ENCODE assay signal across 18 mouse cellular contexts in genomic region chr2:30014326-30014966, GRCm38 (mm10). TPM values are rescaled to one million over a fixed set of nuclear protein-coding genes. Genes with fewer than 3 reads are reported as not detected.
A peak's percentile ranks its signal among the peaks of the same experiment; 100 is the strongest.
DNase-seq lines count a peak whose midpoint lies in the region; ATAC-seq and TF ChIP-seq lines count a peak whose summit lies in the region.
"Had no signal": no experiment of that assay in that cellular context is flagged by ENCODE, and none has a peak within 500 bp of the region (broad histone marks: within the 10 kb centered on the region; RNA-seq: fewer than 3 reads in every experiment).

No protein-coding gene starts in this region.

- no peak for TF ChIP-seq CTCF in heart, adult 2 months (IDR thresholded peaks at IDR 0.05)

- TF ChIP-seq EP300 in heart, adult 2 months (IDR thresholded peaks at IDR 0.05; ENCODE audit: insufficient read depth, low read depth, low read length): no peak

- 45% methylated on average over 11 of the region's 11 CpGs for WGBS in heart, adult 2 months
- 91% methylated on average over 11 of the region's 11 CpGs for WGBS in heart, embryonic 10.5 days
- 95% methylated on average over 11 of the region's 11 CpGs for WGBS in hindbrain, embryonic 12.5 days

- peaks cover 2% of the 10 kb centered on the region; the same call in 1 of the 2 replicates for H3K4me1 ChIP-seq in heart, adult 2 months (ENCODE audit: control insufficient read depth, insufficient read depth, low read length)
- H3K4me1 ChIP-seq in heart, embryonic 10.5 days: no peaks in the 10 kb centered on the region
- no peaks in the 10 kb centered on the region for H3K4me1 ChIP-seq in hindbrain, embryonic 12.5 days
- H3K4me1 ChIP-seq: embryonic facial prominence, embryonic 13.5 days; heart, embryonic 15.5 days; liver, embryonic 15.5 days; midbrain, embryonic 15.5 days had no signal

- TF ChIP-seq POLR2A in heart, adult 2 months (IDR thresholded peaks at IDR 0.05; ENCODE audit: insufficient read depth, low read depth, low read length): no peak

- H3K9me3 ChIP-seq in heart, embryonic 10.5 days: no peaks in the 10 kb centered on the region
- no peaks in the 10 kb centered on the region for H3K9me3 ChIP-seq in hindbrain, embryonic 12.5 days (replicated peaks)
- H3K9me3 ChIP-seq: embryonic facial prominence, embryonic 13.5 days; heart, embryonic 15.5 days; liver, embryonic 15.5 days; midbrain, embryonic 15.5 days had no signal

- no peak overlapping the region for H3K27ac ChIP-seq in heart, adult 2 months
- H3K27ac ChIP-seq in heart, embryonic 10.5 days: no peak overlapping the region
- H3K27ac ChIP-seq in hindbrain, embryonic 12.5 days: no peak overlapping the region
- H3K27ac ChIP-seq: embryonic facial prominence, embryonic 13.5 days; heart, embryonic 15.5 days; liver, embryonic 15.5 days; midbrain, embryonic 15.5 days had no signal

- H3K79me2 ChIP-seq in heart, adult 2 months (replicated peaks; ENCODE audit: control insufficient read depth, insufficient read depth, low read length): no peaks in the 10 kb centered on the region

- no peaks in the 10 kb centered on the region for H3K27me3 ChIP-seq in heart, adult 2 months (ENCODE audit: control insufficient read depth, insufficient read depth, low read length)
- H3K27me3 ChIP-seq in heart, embryonic 10.5 days (ENCODE audit: insufficient read depth, poor library complexity, severe bottlenecking): no peaks in the 10 kb centered on the region
- no peaks in the 10 kb centered on the region for H3K27me3 ChIP-seq in hindbrain, embryonic 12.5 days
- H3K27me3 ChIP-seq: embryonic facial prominence, embryonic 13.5 days; heart, embryonic 15.5 days; liver, embryonic 15.5 days; midbrain, embryonic 15.5 days; Patski had no signal

- no peak overlapping the region for H3K4me2 ChIP-seq in hindbrain, embryonic 12.5 days (replicated peaks)
- H3K4me2 ChIP-seq: embryonic facial prominence, embryonic 13.5 days; heart, embryonic 15.5 days; liver, embryonic 15.5 days; midbrain, embryonic 15.5 days had no signal

- intact Hi-C loops in heart, adult 2 months (cut with DNase I): no loop called here

- H3K9ac ChIP-seq in heart, adult 2 months (ENCODE audit: low read depth, low read length): no peak overlapping the region
- no peak overlapping the region for H3K9ac ChIP-seq in hindbrain, embryonic 12.5 days
- H3K9ac ChIP-seq: embryonic facial prominence, embryonic 13.5 days; heart, embryonic 15.5 days; liver, embryonic 15.5 days; midbrain, embryonic 15.5 days had no signal

- DNase-seq in heart, adult 2 months: peak; percentile 43 to 61
- DNase-seq in heart, embryonic 10.5 days (ENCODE audit: low spot score): no peak
- peak; percentile 59 for DNase-seq in gastrocnemius, adult 18-20 months (ENCODE audit: low spot score)
- DNase-seq in heart, adult 9 months (ENCODE audit: low spot score in 2 of 2): peak; percentile 20 to 41
- peak; percentile 76 for DNase-seq in lung, postnatal 14 days
- no peak for DNase-seq in spleen, postnatal 10 days (ENCODE audit: low spot score in 2 of 2)
- DNase-seq: adrenal gland, postnatal 10 days; cerebellum, adult 9-11 months; right cerebral cortex, postnatal 14 days; thymus, postnatal 36 days had no signal

- no peak overlapping the region for H3K4me3 ChIP-seq in heart, adult 2 months
- no peak overlapping the region for H3K4me3 ChIP-seq in heart, embryonic 10.5 days
- H3K4me3 ChIP-seq in hindbrain, embryonic 12.5 days: no peak overlapping the region
- H3K4me3 ChIP-seq: embryonic facial prominence, embryonic 13.5 days; heart, embryonic 15.5 days; liver, embryonic 15.5 days; midbrain, embryonic 15.5 days had no signal

- peaks cover 28% of the 10 kb centered on the region for H3K36me3 ChIP-seq in heart, adult 2 months (ENCODE audit: control insufficient read depth, insufficient read depth, low read length)
- peaks cover 99% of the 10 kb centered on the region for H3K36me3 ChIP-seq in heart, embryonic 10.5 days
- peaks cover 97% of the 10 kb centered on the region for H3K36me3 ChIP-seq in hindbrain, embryonic 12.5 days

- no peak for ATAC-seq in hindbrain, embryonic 12.5 days (ENCODE audit: low FRiP score)
- ATAC-seq: forebrain, embryonic 14.5 days; intestine, embryonic 16.5 days; midbrain, embryonic 15.5 days; Patski had no signal

RNA-seq across cellular contexts. Expression of gene Wdr34, which starts 34.2 kb away (rescaled TPM):
- total RNA-seq in heart, adult 2 months (2021): 1 to 10 TPM; 6.4 TPM
- 10.3 and 11.6 TPM in 2 replicates for polyA plus RNA-seq in heart, adult 2 months (2012; rRNA removed)
- 17.7 and 22.3 TPM in 2 replicates for polyA plus RNA-seq in heart, embryonic 10.5 days (2016; fragmentation: Nextera tagmentation; extraction: Ambion mirVana)
- total RNA-seq in gastrocnemius, adult 18-20 months (2021): 1 to 10 TPM; 3.6 to 4.3 TPM
- polyA plus RNA-seq in hindbrain, embryonic 12.5 days (2016; fragmentation: Nextera tagmentation; extraction: Ambion mirVana): 40.4 and 41.0 TPM in 2 replicates

RNA-seq across cellular contexts. Expression of gene Set, which starts 42.7 kb away (rescaled TPM):
- 10 to 100 TPM; 88.7 to 96.7 TPM for total RNA-seq in heart, adult 2 months (2021)
- polyA plus RNA-seq in heart, adult 2 months (2012; rRNA removed): 21.9 and 36.4 TPM in 2 replicates
- polyA plus RNA-seq in heart, embryonic 10.5 days (2016; fragmentation: Nextera tagmentation; extraction: Ambion mirVana): 341 and 570 TPM in 2 replicates
- 100 to 1,000 TPM in 1 of 2 experiments, 10 to 100 TPM in 1; 87.1 to 104 TPM for total RNA-seq in gastrocnemius, adult 18-20 months (2021)
- 558 and 568 TPM in 2 replicates for polyA plus RNA-seq in hindbrain, embryonic 12.5 days (2016; fragmentation: Nextera tagmentation; extraction: Ambion mirVana)

RNA-seq across cellular contexts. Expression of gene Sptan1, which starts 49.1 kb away (rescaled TPM):
- 100 to 1,000 TPM; 159 to 167 TPM for total RNA-seq in heart, adult 2 months (2021)
- polyA plus RNA-seq in heart, adult 2 months (2012; rRNA removed): 130 and 163 TPM in 2 replicates
- 103 and 116 TPM in 2 replicates for polyA plus RNA-seq in heart, embryonic 10.5 days (2016; fragmentation: Nextera tagmentation; extraction: Ambion mirVana)
- total RNA-seq in gastrocnemius, adult 18-20 months (2021): 10 to 100 TPM; 32.7 to 43.1 TPM
- polyA plus RNA-seq in hindbrain, embryonic 12.5 days (2016; fragmentation: Nextera tagmentation; extraction: Ambion mirVana): 179 and 188 TPM in 2 replicates

Comparison
In these comparisons a context has a peak if more than half of its experiments do, and no peak if none do; other contexts are left out.
1. DNase-seq: peak in heart, adult 2 months (2 of 2), gastrocnemius, adult 18-20 months (single experiment), heart, adult 9 months (2 of 2) and lung, postnatal 14 days (single experiment); none in heart, embryonic 10.5 days (single experiment) and spleen, postnatal 10 days (0 of 2).